Mouse (Mus musculus) bone marrow macrophage, adult 2 months (primary cell): ENCODE measurements around the gene Plekhg1.

Experiments used
- CTCF ChIP-seq: IDR thresholded peaks from 2 replicates; pipeline ENCODE4 v1.5.1; 2012; ENCODE audit warnings: low read depth, mild to moderate bottlenecking, low read length, moderate library complexity
- POLR2A ChIP-seq: IDR thresholded peaks from 2 replicates; pipeline ENCODE4 v1.6.1; 2012; ENCODE audit warnings: mild to moderate bottlenecking, low read depth, low read length, borderline replicate concordance

DNA sequence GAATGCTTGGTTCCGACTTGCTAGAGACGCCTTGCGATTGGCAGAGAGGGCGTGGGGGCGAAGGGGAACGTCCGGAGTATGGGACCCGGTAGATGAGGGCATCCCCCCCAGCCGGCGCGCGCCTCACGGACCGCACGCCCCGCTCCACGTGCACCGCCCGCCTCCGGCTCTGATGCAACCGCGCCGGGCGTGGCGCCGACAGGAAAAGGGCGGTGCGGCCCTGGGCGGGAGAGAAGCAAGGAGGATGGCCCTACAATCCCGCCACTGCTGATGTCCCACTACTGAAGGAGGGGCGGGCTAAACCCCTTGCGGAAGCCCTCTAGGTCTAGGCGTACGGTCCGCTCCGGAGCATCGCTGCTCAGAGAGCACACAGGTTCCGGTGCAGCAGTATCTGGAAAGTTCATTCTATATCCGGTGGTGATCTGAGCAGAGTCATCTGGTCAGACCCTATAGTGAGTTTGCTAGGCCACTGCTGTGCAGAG lies 233.5 kb downstream of the Plekhg1 start:
- TF ChIP-seq CTCF (no peak), POLR2A (no peak)
